Mouse (Mus musculus) liver, adult 2 months (tissue): ENCODE results near the gene Sectm1b. TPM values are rescaled to one million over a fixed set of nuclear protein-coding genes. Genes with fewer than 3 reads are reported as not detected.

Experiments used
- DNase-seq: peaks from one replicate; pipeline ENCODE4 v3.0.0-alpha.2; 2011; ENCODE audit warnings: low read depth, low spot score; ENCODE audit errors: extremely low read depth
- H3K27ac ChIP-seq: fragments of 200-500 bp; replicated peaks from 2 replicates; pipeline ENCODE4 v1.5.1; 2012; ENCODE audit warnings: low read depth, mild to moderate bottlenecking, control low read depth, inconsistent platforms, low read length; ENCODE audit not compliant: insufficient read depth
- H3K27me3 ChIP-seq: fragments of 200-500 bp; 2 replicates; pipeline ENCODE4 v1.6.1; 2012; ENCODE audit warnings: mild to moderate bottlenecking, moderate library complexity, low read length, inconsistent platforms; ENCODE audit not compliant: control insufficient read depth, insufficient read depth
- H3K36me3 ChIP-seq: fragments of 200-500 bp; 2 replicates; pipeline ENCODE4 v1.6.1; 2012; ENCODE audit warnings: low read length, inconsistent platforms; ENCODE audit not compliant: control insufficient read depth, insufficient read depth
- H3K4me1 ChIP-seq: fragments of 200-500 bp; 2 replicates; pipeline ENCODE4 v1.6.1; 2011; ENCODE audit warnings: low read length; ENCODE audit not compliant: control insufficient read depth, insufficient read depth
- H3K4me3 ChIP-seq: fragments of 200-500 bp; 2 replicates; pipeline ENCODE4 v1.5.1; 2011; ENCODE audit warnings: low read depth, mild to moderate bottlenecking, control low read depth, low read length, moderate library complexity; ENCODE audit not compliant: insufficient read depth
- H3K79me2 ChIP-seq: fragments of 200-500 bp; 2 replicates; pipeline ENCODE4 v1.6.1; 2012; ENCODE audit warnings: inconsistent platforms, mild to moderate bottlenecking, low read length, moderate library complexity; ENCODE audit not compliant: control insufficient read depth, insufficient read depth
- H3K9ac ChIP-seq: fragments of 200-500 bp; 2 replicates; pipeline ENCODE4 v1.6.1; 2012; ENCODE audit warnings: low read depth, mild to moderate bottlenecking, control low read depth, inconsistent platforms, low read length
- CTCF ChIP-seq: fragments of 200-500 bp; IDR thresholded peaks from 2 replicates; pipeline ENCODE4 v1.5.1; 2011; ENCODE audit warnings: low read depth, low read length, control low read depth
- POLR2A ChIP-seq: fragments of 200-500 bp; IDR thresholded peaks from 2 replicates; pipeline ENCODE4 v1.6.1; 2011; ENCODE audit warnings: low read length, control low read depth; ENCODE audit not compliant: insufficient read depth; ENCODE audit errors: extremely low read depth
- WGBS: fragments of 180-500 bp; shearing (Covaris S2); methylation state at CpG from one replicate; pipeline ENCODE4 v1.1.7; 2018; 5-methylcytosine and 5-hydroxymethylcytosine counted together
- polyA plus RNA-seq: library from polyadenylated mRNA; depleted of rRNA; stranded (reverse); fragments of >200 nt; gene quantifications from 2 replicates; pipeline ENCODE4 v1.2.3, GENCODE M21; 2012
- total RNA-seq: library from RNA; depleted of rRNA; stranded (reverse); fragments of >200 nt; gene quantifications from 2 replicates; pipeline ENCODE4 v1.2.3, GENCODE M21; 2014

Sectm1b gene
- total and polyA plus RNA-seq, 2 experiments: 0.18 TPM; not detected in 1

DNA sequence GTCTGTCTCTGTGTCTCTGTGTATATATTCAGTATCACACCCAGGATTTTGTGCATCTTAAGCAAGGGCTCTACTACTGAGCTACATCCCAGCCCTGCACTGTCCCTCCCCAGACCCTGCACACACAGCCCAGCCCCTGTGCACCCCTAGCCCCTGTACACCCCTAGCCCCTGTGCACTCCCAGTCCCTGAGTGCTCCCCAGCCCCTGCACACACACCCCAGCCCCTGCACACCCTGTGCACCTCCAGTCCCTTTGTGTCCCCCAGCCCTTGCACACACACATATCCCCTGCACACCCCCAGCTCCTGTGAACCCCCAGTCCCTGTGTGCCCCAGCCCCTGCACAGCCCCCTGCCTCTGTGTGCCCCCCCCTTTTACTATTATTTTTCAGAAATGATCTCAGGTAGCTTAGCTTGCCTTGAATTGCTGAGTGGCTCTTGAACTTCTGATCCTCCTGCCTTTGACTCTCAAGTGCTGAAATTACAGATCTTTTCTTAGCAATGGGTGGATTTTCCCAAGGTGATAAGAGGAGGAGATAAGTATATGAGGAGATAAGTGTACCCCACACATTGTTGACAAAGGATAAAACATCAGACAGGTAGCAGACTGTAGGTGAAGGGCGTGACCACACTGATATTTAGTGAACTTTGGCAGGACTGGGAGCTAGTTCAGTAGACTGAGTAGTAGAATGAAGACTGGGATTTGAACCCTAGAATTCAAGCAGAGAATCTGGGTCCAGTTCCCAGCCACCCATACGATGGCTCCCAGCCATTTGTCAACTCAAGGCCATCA, 26.6 kb upstream of the Sectm1b start:
- TF ChIP-seq CTCF (no peak), POLR2A (no peak)
- H3K4me3 ChIP-seq: no peak overlapping the region
- WGBS: 89% methylated on average over 2 of the region's 2 CpGs
- H3K27ac ChIP-seq: no peak overlapping the region
- H3K79me2 ChIP-seq: no peaks in the 10 kb centered on the region
- no peaks in the 10 kb centered on the region for H3K36me3 ChIP-seq
- H3K9ac ChIP-seq: no peak overlapping the region
- H3K27me3 ChIP-seq: no peaks in the 10 kb centered on the region
- DNase-seq: no peak
- peaks cover 3% of the 10 kb centered on the region; the same call in 1 of the 2 replicates for H3K4me1 ChIP-seq

DNA sequence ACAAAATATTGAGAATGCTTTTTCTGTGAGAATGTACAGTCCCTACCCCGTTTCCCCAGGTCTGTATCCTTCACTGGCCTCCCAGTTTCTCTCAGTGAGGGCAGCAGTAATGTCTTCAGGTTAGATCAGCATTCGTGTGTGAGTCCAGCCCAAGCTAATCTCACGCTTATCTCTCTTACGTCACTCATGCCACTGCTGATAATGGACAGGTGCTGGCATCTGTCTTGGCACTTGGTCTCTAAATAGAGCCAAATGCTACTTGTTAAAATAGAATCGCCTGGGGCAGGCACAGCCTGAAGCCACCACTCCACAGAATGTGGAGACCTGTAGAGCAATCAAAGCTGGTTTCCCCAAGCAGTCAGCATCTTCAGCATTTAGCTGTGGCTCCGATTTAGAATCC, 25.6 kb upstream of the Sectm1b start:
- H3K4me1 ChIP-seq: peaks cover 3% of the 10 kb centered on the region; the same call in 1 of the 2 replicates
- H3K9ac ChIP-seq: no peak overlapping the region
- no peak for TF ChIP-seq CTCF
- TF ChIP-seq POLR2A: no peak
- peak; percentile 75 for DNase-seq
- H3K4me3 ChIP-seq: no peak overlapping the region
- H3K27ac ChIP-seq: no peak overlapping the region
- no peaks in the 10 kb centered on the region for H3K79me2 ChIP-seq
- WGBS: 49% methylated on average over 6 of the region's 6 CpGs
- H3K36me3 ChIP-seq: no peaks in the 10 kb centered on the region
- H3K27me3 ChIP-seq: no peaks in the 10 kb centered on the region

DNA sequence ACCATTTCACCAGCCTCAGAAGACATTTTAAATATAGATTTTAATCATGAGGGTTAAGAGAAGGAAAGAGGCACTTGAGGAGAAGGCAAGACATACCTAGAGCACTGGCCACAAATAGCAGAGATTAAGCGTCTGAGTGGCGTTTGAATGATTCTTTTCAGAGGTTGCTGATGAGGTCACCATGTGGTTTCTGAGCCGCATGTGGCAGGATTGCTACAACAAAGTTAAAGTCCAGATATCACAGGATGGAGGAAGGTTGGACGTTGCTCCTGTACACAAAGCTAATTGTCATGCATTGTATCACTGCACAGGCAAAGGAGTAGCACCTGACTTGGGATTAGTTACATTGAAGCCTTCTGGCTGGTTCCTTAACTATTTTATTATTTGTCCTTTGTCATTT, 22.9 kb upstream of the Sectm1b start:
- Histone ChIP-seq H3K79me2 (no peaks in the 10 kb centered on the region), H3K9ac (no peak overlapping the region), H3K27me3 (no peaks in the 10 kb centered on the region), H3K4me3 (no peak overlapping the region), H3K36me3 (no peaks in the 10 kb centered on the region), H3K27ac (no peak overlapping the region; the same call in 1 of the 2 replicates), H3K4me1 (peaks cover 3% of the 10 kb centered on the region; the same call in 1 of the 2 replicates)
- TF ChIP-seq CTCF (no peak), POLR2A (no peak)
- WGBS: 24% methylated on average over 4 of the region's 4 CpGs
- DNase-seq: peak; percentile 93

DNA sequence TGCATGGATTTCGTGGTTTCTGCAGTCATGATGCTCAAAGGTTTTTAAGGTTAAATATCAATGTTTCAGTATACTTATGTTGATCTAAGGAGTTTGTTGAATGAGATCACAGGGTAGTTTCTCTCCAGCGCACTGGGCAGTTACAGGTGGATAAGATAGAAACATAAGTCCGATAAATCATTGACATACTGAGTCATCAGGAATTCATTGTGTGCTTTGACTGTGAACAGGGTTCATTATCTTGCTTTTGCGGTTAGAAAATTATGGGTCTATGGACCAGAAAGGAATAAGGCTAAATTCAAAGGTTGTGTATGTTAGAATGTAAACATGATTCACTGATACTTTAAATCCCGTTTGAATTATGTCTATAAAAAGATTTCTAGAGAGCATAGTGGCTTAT, 21.8 kb upstream of the Sectm1b start:
- Histone ChIP-seq H3K27me3 (no peaks in the 10 kb centered on the region), H3K36me3 (no peaks in the 10 kb centered on the region), H3K4me3 (no peak overlapping the region), H3K79me2 (no peaks in the 10 kb centered on the region), H3K4me1 (peaks cover 3% of the 10 kb centered on the region; the same call in 1 of the 2 replicates), H3K9ac (no peak overlapping the region), H3K27ac (no peak overlapping the region)
- peak; percentile 45 for DNase-seq
- WGBS: 25% methylated on average over 5 of the region's 5 CpGs
- no peak for TF ChIP-seq POLR2A
- no peak for TF ChIP-seq CTCF

DNA sequence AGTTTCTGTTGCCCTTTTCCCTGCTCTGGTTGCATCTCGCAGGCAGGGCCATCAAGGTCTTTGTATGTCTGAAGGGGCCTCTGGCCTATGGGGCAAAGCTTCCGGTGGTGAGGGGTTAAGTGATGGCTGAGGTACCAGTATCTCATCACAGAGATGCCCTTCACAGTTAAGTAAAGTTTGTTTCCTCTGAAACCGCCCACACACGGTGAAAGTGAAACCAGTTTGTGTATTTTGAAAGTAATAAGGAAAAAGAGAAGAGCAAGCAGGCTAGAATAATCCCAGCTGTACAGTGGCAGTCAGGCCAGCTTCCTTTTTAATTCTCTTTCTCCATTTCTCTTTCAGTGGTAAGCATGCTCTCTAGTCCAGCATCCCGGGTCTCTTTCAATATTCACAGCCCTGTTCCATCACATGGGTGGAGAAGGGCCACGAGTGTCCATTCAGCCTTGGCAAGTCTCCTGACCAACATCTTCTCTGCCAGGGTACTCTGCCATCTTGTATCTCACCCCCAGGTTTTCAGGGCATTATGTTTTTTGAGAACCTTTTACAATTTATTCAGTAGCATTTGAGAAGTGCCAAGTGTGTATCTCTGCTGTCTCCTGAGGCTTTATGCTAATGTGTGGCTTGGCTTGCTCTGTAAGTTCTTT, 19.6 kb upstream of the Sectm1b start:
- Histone ChIP-seq H3K9ac (no peak overlapping the region), H3K4me3 (no peak overlapping the region), H3K36me3 (no peaks in the 10 kb centered on the region), H3K79me2 (no peaks in the 10 kb centered on the region), H3K27ac (peak overlapping the region; percentile 53), H3K4me1 (peaks cover 3% of the 10 kb centered on the region; the same call in 1 of the 2 replicates), H3K27me3 (no peaks in the 10 kb centered on the region)
- peak; percentile 40 for DNase-seq
- TF ChIP-seq POLR2A (no peak), CTCF (no peak)
- 17% methylated on average over 6 of the region's 6 CpGs for WGBS

DNA sequence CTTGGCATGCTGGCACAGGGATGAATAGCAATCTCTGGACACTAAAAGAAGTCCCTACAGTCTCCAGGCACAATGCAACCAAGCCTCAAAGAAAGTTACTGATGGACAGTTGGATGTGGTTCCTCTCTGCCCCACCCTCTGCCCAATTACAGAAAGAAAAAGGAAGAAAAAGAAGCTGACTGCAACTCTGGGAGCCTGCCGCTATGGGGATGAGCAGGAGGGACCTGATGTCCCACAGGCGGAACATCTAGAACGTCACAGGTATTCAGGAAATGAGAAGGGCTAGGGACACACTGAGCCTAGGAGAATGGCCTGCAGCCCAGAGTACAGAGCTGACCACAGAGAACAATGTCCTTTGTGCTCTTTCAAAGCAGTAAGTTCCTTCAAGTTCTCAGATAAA, 18.9 kb upstream of the Sectm1b start:
- Histone ChIP-seq H3K79me2 (no peaks in the 10 kb centered on the region), H3K27me3 (no peaks in the 10 kb centered on the region), H3K4me3 (no peak overlapping the region), H3K27ac (peak overlapping the region; percentile 49), H3K9ac (no peak overlapping the region), H3K4me1 (peaks cover 3% of the 10 kb centered on the region; the same call in 1 of the 2 replicates), H3K36me3 (no peaks in the 10 kb centered on the region)
- no peak for DNase-seq
- 75% methylated on average over 3 of the region's 3 CpGs for WGBS
- no peak for TF ChIP-seq POLR2A
- TF ChIP-seq CTCF: no peak
